Mouse (Mus musculus) T-helper 1 cell (primary cell): ENCODE measurements around the gene Bud31.
"Not testable (repeated sequence)": the region's sequence is repeated elsewhere in the genome, so short reads cannot be mapped to it uniquely, and the experiment has no call there.

Source experiments
- in situ Hi-C: fragments of 300-600 bp; cut with MboI, MseI; formaldehyde crosslinking; loops from one replicate; pipeline ENCODE4 v1.15.1; 2025; ENCODE audit warnings: high pct_unique_total_duplicates

The Bud31 gene

DNA sequence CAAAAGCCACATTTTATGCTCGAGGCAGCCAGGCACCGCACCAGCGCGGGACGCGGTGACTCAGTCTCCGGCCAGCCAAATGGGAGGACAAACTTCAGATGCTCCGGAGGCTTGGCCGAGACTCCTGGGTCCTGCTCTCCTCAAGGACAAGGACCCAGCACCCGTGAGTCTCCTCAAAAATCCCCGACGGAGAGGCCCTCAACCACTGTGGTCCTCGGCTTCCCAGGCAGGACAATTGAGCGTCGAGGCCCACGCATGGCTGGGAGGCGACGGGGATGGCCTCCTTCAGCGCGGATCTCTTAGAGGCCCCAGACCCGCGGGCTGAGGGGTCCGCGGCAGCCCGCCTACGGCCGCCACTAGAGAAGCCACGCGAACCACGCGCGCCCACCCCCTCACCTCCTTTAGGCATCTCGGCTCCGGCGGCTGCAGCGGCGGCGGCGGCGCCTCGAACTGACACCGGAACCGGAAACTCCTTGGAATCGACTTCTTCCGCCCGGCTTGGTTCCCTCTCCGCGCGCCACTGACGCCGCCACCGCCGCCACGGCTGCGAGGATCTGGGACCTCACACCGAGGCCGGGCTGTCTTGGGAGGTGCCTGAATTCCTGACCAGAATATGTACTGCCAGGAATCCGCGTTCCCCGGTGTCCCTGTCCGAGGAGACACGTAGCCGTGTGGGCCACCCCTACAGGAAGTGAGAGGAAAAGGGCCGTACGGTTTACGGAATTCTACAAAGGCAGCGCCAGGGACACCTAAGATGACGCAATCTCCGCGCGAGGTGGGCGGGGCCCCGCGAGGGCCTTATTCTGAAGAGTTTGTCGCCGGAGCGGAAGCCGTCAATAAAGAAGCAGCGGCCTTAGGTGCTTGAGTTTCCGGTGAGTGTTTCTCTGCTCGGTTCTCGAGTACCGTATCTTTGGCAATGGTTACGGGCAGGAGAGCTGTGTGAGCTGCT, at the start of gene Bud31, which contains the start of gene Pdap1:
TSS of gene Bud31 (plus strand) at position 792 of the 949 bp plus-strand sequence.
TSS of gene Pdap1 (minus strand) at position 668 of the 949 bp plus-strand sequence.
- in situ Hi-C loops, result no loop called here

GRCm38 (mm10) chr5:145096195-145096594, 44.0 kb upstream of the Bud31 start:
- in situ Hi-C loops, result no loop called here

DNA sequence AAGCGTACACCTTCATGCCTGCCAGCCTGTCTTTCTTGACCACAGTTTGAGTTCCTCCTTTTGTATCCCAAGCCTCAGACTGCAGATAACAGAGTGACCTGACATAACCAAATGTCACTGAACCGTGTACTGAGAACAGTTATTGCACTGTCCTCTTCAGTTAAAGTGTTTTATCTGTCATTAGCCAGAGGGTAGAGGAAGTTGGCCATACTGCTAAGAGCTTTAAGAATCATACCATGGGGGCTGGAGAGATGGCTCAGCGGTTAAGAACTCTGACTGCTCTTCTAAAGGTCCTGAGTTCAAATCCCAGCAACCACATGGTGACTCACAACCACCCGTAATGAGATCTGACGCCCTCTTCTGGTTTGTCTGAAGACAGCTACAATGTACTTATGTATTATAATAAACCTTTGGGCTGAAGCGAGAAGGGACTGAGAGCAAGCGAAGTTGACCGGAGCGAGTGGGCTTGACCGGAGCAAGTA, 41.8 kb upstream of the Bud31 start:
- in situ Hi-C loops, result no loop called here

DNA sequence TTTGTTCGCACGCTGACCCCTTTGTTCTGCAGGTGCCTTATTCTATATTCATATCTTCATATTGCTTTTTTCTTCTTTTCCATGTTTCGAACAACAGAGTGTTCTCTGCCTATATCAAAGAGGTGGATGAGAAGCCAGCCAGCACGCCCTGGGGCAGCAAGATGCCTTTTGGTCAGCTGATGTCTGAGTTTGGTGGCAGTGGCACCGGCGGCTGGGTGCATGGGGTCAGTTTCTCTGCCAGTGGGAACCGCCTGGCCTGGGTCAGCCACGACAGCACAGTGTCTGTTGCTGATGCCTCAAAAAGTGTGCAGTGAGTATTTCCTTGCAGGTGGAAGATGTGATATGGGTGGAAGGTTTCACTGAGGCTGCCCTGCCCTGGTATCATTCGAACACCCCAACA, 39.2 kb upstream of the Bud31 start:
- in situ Hi-C loops, result no loop called here

GRCm38 (mm10) chr5:145101451-145101850, 38.7 kb upstream of the Bud31 start:
- in situ Hi-C loops, result not testable (repeated sequence)

- in situ Hi-C loops, result no loop called here
These were observed 37.5 kb upstream of the Bud31 start for GRCm38 (mm10) chr5:145102706-145103105.

DNA sequence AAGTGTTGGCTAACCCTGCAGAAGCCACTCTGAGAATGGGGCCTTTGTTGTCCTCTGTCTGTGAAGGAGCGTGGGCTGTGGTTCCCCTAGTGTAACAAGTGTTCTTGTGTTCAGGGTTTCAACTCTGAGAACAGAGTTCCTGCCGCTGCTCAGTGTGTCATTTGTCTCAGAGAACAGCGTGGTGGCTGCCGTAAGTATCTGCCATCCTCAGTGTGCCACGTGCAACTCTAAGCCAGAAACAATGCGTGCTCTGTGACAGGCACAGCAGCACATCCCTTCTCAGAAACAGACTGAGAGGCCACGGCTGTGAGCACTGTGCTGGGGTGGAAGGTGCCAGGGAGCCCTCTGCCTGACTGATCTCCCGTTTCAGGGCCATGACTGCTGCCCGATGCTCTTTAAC, 35.8 kb upstream of the Bud31 start:
- in situ Hi-C loops, result no loop called here

- in situ Hi-C loops, result no loop called here
These were observed 34.4 kb upstream of the Bud31 start for GRCm38 (mm10) chr5:145105694-145106275.

DNA sequence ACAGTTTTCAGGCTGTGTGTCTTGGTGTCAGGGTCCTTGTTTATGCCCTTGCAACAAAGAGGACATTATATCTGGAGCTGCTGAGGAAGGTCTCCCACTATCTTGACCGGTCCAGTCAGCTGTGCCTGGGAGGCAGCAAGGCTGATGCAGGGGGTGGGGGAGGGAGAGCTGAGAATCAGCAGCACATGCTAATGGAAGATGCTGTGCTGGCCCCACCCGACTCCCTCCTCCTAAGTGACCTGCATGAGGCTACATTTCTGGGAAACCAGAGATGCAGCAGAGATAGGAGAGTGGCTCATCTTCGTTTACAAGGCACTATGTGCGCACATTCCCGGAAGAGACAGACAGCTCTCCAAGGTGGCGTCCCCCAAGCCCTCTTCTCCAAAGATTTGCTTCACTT, 29.8 kb upstream of the Bud31 start:
- in situ Hi-C loops, result no loop called here

- in situ Hi-C loops, result no loop called here
These were observed 27.6 kb upstream of the Bud31 start for GRCm38 (mm10) chr5:145112566-145112965.

GRCm38 (mm10) chr5:145113416-145113815, 26.7 kb upstream of the Bud31 start:
- in situ Hi-C loops, result no loop called here

- in situ Hi-C loops, result no loop called here
These were observed 26.0 kb upstream of the Bud31 start, which contains the start of gene Arpc1b for GRCm38 (mm10) chr5:145114071-145114605. Gene Arpc1b, plus strand, starts transcription at chr5:145114215.

GRCm38 (mm10) chr5:145114606-145115473, 25.3 kb upstream of the Bud31 start:
- in situ Hi-C loops, result no loop called here

- in situ Hi-C loops, result no loop called here
These were observed 24.4 kb upstream of the Bud31 start for GRCm38 (mm10) chr5:145115736-145116135.

DNA sequence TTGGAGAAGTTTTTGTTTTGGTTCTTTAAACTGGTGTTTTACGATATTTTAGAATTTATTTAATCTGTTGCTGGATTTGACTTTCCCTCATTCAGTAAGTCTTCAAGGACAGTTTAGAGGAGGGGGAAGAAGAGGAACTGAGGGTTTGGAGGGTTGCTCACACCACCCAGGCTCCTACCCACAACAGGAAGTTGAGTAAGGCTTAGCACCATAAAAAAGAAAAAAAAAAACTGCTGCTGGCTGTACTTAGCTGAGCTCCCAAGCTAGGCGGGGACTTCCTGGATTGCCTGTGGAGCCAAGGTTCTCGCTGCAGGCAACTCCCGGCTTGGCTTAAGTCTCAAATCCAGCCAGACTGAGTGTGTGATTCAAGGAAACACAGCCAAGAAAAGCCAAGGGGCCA, 23.8 kb upstream of the Bud31 start:
- in situ Hi-C loops, result no loop called here

- in situ Hi-C loops, result no loop called here
These were observed 23.2 kb upstream of the Bud31 start for GRCm38 (mm10) chr5:145116916-145117315.

GRCm38 (mm10) chr5:145118005-145118404, 22.2 kb upstream of the Bud31 start:
- in situ Hi-C loops, result no loop called here

DNA sequence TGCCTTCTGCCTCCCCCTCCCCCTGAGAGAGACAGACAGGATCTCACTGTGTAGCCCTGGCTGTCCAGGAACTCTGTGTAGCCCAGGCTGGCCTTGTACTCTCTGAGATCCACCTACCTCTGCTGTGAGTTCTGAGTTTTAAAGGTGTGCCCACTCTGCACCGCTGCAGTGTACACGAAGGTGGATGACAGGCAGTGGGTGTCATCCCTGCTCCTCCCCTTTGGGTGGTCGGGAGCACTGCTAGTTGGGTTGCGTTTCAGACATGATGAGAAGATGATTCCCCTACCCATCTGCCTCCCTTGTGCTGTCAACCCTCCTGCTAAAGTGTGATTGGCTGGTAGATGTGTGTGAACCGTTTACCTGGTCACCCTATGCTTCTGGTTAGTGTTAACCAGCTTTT, 21.7 kb upstream of the Bud31 start:
- in situ Hi-C loops, result no loop called here

DNA sequence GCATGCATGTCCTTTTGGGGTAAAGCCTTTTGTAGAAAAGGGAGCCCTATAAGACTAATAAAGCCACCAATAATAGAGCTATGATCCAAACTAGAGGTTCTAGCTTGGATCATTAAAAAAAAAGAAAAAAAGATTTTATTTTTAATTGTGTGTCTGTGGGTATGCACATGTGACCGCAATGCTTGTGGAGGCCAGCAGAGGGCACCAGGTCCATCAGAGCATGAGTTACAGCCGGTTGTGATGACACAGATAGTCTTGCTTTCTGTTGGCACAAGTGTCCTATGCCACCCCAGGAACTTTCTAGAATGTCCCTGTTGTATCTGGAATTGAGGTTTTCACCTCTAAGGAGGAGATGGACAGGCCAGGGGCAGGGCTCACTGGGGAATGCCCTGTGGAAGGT, 20.8 kb upstream of the Bud31 start:
- in situ Hi-C loops, result no loop called here

- in situ Hi-C loops, result no loop called here
These were observed 19.2 kb upstream of the Bud31 start for GRCm38 (mm10) chr5:145120921-145121320.

GRCm38 (mm10) chr5:145123396-145123795, 16.8 kb upstream of the Bud31 start:
- in situ Hi-C loops, result no loop called here
